ENCODE assay signal across 22 mouse cellular contexts in the genomic region with DNA sequence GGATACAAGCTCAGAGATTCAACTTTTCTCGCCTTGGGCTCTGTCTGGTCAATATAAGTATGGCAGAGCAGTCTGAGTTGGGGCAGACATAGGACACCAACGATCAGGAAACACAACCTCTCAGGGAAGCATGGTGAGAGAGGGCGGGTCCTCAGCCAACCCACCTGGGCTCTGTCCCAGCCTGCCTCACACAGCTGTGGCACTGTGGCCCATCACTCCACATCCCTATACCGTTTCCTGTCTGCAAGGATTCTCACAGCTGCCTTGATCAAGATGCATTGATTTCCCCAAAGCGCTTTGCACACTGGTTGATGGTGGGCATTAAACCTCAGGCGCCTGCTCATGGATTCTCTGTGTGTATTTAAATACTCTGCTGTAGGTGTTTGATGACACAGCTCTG. TPM values are rescaled to one million over a fixed set of nuclear protein-coding genes. Genes with fewer than 3 reads are reported as not detected.
DNase-seq lines count a peak whose midpoint lies in the region; ATAC-seq and TF ChIP-seq lines count a peak whose summit lies in the region.
"Had no signal": no experiment of that assay in that cellular context is flagged by ENCODE, and none has a peak within 500 bp of the region (broad histone marks: within the 10 kb centered on the region; RNA-seq: fewer than 3 reads in every experiment).

No protein-coding gene starts in this region.

- no peaks in the 10 kb centered on the region for H3K9me3 ChIP-seq in G1E (replicated peaks)
- H3K9me3 ChIP-seq: hindbrain, embryonic 12.5 days; hindbrain, embryonic 15.5 days had no signal

- H3K4me3 ChIP-seq in G1E (ENCODE audit: low read depth, low read length) = peak overlapping the region; percentile 27; the same call in 1 of the 2 replicates
- H3K4me3 ChIP-seq: gastrocnemius, adult 2 months; hindbrain, embryonic 12.5 days; hindbrain, embryonic 15.5 days had no signal

- peaks cover 66% of the 10 kb centered on the region for H3K4me1 ChIP-seq in G1E (ENCODE audit: insufficient read depth, low read depth, low read length)
- H3K4me1 ChIP-seq: hindbrain, embryonic 15.5 days had no signal

- ATAC-seq in G1E (ENCODE audit: extremely low read depth, insufficient number of reproducible peaks, low FRiP score, poor library complexity, severe bottlenecking) = no peak
- ATAC-seq in cerebellum, adult (ENCODE audit: insufficient number of reproducible peaks, low FRiP score, low TSS enrichment) = no peak
- ATAC-seq: CD4-positive, CD25-positive, alpha-beta regulatory T cell, adult 4 months; forebrain, embryonic 14.5 days; forebrain, postnatal 0 days; Patski had no signal

- H3K27me3 ChIP-seq in G1E (ENCODE audit: insufficient read depth, low read length) = peaks cover 36% of the 10 kb centered on the region
- H3K27me3 ChIP-seq: hindbrain, embryonic 12.5 days; hindbrain, embryonic 15.5 days; Patski had no signal

- peaks cover 65% of the 10 kb centered on the region for H3K36me3 ChIP-seq in G1E (replicated peaks)
- H3K36me3 ChIP-seq: hindbrain, embryonic 12.5 days; hindbrain, embryonic 15.5 days had no signal

- DNase-seq in A20 (ENCODE audit: low read depth, low spot score) = peak; percentile 42
- DNase-seq in G1E (ENCODE audit: low spot score) = no peak
- DNase-seq in thymus, postnatal 14 days = peak; percentile 38
- peak; percentile 51 for DNase-seq in thymus, postnatal 4 days
- no peak for DNase-seq in embryo, embryonic 10.5 days (ENCODE audit: low spot score)
- DNase-seq in right cerebral cortex, postnatal 14 days = no peak
- DNase-seq: adrenal gland, postnatal 10 days; adrenal gland, postnatal 36 days; cerebellum, adult 11 months; cerebellum, adult 2 months; cerebellum, adult 9-11 months; cerebellum, postnatal 25 days; forebrain, postnatal 0 days; gastrocnemius, adult 2 months; gastrocnemius, postnatal 14 days; heart, adult 11 months had no signal

- TF ChIP-seq CTCF in G1E (IDR thresholded peaks at IDR 0.05; ENCODE audit: low read depth, low read length) = no peak

RNA-seq across cellular contexts. Expression of gene Csf2rb, which starts 7.4 kb away (rescaled TPM):
- total RNA-seq in G1E (2014; fragmentation: Nextera tagmentation) = 219 and 232 TPM in 2 replicates
- 155 and 178 TPM in 2 replicates for total RNA-seq in G1E (2017)
- 67.0 and 145 TPM in 2 replicates for polyA plus RNA-seq in G1E (2012)

RNA-seq across cellular contexts. Expression of gene Csf2rb2, which starts 27.5 kb away (rescaled TPM):
- 41.4 and 46.8 TPM in 2 replicates for total RNA-seq in G1E (2014; fragmentation: Nextera tagmentation)
- total RNA-seq in G1E (2017) = 41.9 and 42.1 TPM in 2 replicates
- polyA plus RNA-seq in G1E (2012) = 15.4 and 17.3 TPM in 2 replicates
- polyA plus RNA-seq: forebrain, embryonic 14.5 days had no signal

Comparison
In these comparisons a context has a peak if more than half of its experiments do, and no peak if none do; other contexts are left out.
1. DNase-seq: peak in A20 (single experiment), thymus, postnatal 14 days (single experiment) and thymus, postnatal 4 days (single experiment); none in G1E (single experiment), embryo, embryonic 10.5 days (single experiment) and right cerebral cortex, postnatal 14 days (single experiment).